Comparison of ENCODE assay signal across 9 mouse cellular contexts in genomic region chr11:109671136-109672020, GRCm38 (mm10). TPM values are rescaled to one million over a fixed set of nuclear protein-coding genes. Genes with fewer than 3 reads are reported as not detected.
DNase-seq lines count a peak whose midpoint lies in the region; ATAC-seq and TF ChIP-seq lines count a peak whose summit lies in the region.
"Had no signal": no experiment of that assay in that cellular context is flagged by ENCODE, and none has a peak within 500 bp of the region (broad histone marks: within the 10 kb centered on the region; RNA-seq: fewer than 3 reads in every experiment).

No protein-coding gene starts in this region.

- peaks cover 54% of the 10 kb centered on the region for H3K36me3 ChIP-seq in heart, embryonic 13.5 days
- peaks cover 45% of the 10 kb centered on the region for H3K36me3 ChIP-seq in heart, embryonic 10.5 days
- peaks cover 24% of the 10 kb centered on the region for H3K36me3 ChIP-seq in lung, postnatal 0 days (ENCODE audit: insufficient read depth, low read length)
- H3K36me3 ChIP-seq in forebrain, embryonic 10.5 days (replicated peaks), result peaks cover 47% of the 10 kb centered on the region

- H3K4me2 ChIP-seq in heart, embryonic 13.5 days, result no peak overlapping the region
- H3K4me2 ChIP-seq in lung, postnatal 0 days (replicated peaks; ENCODE audit: low read depth, low read length), result no peak overlapping the region

- ATAC-seq in heart, embryonic 13.5 days (ENCODE audit: extremely low read depth, insufficient number of reproducible peaks, low FRiP score, low TSS enrichment), result no peak
- ATAC-seq in lung, postnatal 0 days, result peak; percentile 46
- peak; percentile 75 for ATAC-seq in activated CD4-positive, CD25-positive, alpha-beta regulatory T cell, adult 4 months

- DNase-seq in heart, embryonic 10.5 days (ENCODE audit: low spot score), result no peak
- peak; percentile 84 for DNase-seq in lung, postnatal 0 days (ENCODE audit: low spot score)
- no peak for DNase-seq in lung, postnatal 25 days (ENCODE audit: low spot score)
- DNase-seq in skeletal muscle tissue, adult 2 months (ENCODE audit: low read depth, low spot score), result peak; percentile 54
- DNase-seq in layer of hippocampus, adult 9-11 months, result no peak
- no peak for DNase-seq in forebrain, embryonic 10.5 days (ENCODE audit: extremely low spot score, low spot score)
- DNase-seq: gastrocnemius, postnatal 14 days had no signal

- no peak for TF ChIP-seq CTCF in lung, postnatal 0 days (IDR thresholded peaks at IDR 0.05)

- H3K27ac ChIP-seq in heart, embryonic 13.5 days (replicated peaks), result peak overlapping the region; percentile 50; the same call in 1 of the 2 replicates
- H3K27ac ChIP-seq in heart, embryonic 10.5 days, result no peak overlapping the region
- H3K27ac ChIP-seq in lung, postnatal 0 days (ENCODE audit: low read length), result peak overlapping the region; percentile 78
- H3K27ac ChIP-seq in forebrain, embryonic 10.5 days, result no peak overlapping the region

- no peaks in the 10 kb centered on the region for H3K27me3 ChIP-seq in heart, embryonic 13.5 days (replicated peaks)
- H3K27me3 ChIP-seq in heart, embryonic 10.5 days (ENCODE audit: insufficient read depth, poor library complexity, severe bottlenecking), result no peaks in the 10 kb centered on the region
- no peaks in the 10 kb centered on the region for H3K27me3 ChIP-seq in lung, postnatal 0 days (replicated peaks; ENCODE audit: insufficient read depth, low read length)
- H3K27me3 ChIP-seq in forebrain, embryonic 10.5 days (ENCODE audit: poor library complexity, severe bottlenecking), result peaks cover 18% of the 10 kb centered on the region

- WGBS in heart, embryonic 13.5 days, result 81% methylated on average over 6 of the region's 6 CpGs
- WGBS in heart, embryonic 10.5 days, result 85% methylated on average over 6 of the region's 6 CpGs
- WGBS in lung, postnatal 0 days, result 58% methylated on average over 6 of the region's 6 CpGs
- WGBS in forebrain, embryonic 10.5 days, result 89% methylated on average over 6 of the region's 6 CpGs

- peaks cover 28% of the 10 kb centered on the region for H3K4me1 ChIP-seq in heart, embryonic 13.5 days
- H3K4me1 ChIP-seq in heart, embryonic 10.5 days, result peaks cover 9% of the 10 kb centered on the region
- no peaks in the 10 kb centered on the region for H3K4me1 ChIP-seq in lung, postnatal 0 days (ENCODE audit: insufficient read depth, low read depth, low read length)
- peaks cover under 1% of the 10 kb centered on the region; the same call in 1 of the 2 replicates for H3K4me1 ChIP-seq in forebrain, embryonic 10.5 days

- no peak overlapping the region for H3K4me3 ChIP-seq in heart, embryonic 13.5 days
- H3K4me3 ChIP-seq in heart, embryonic 10.5 days, result no peak overlapping the region
- H3K4me3 ChIP-seq in lung, postnatal 0 days (ENCODE audit: low read depth, low read length), result no peak overlapping the region
- no peak overlapping the region for H3K4me3 ChIP-seq in forebrain, embryonic 10.5 days

- TF ChIP-seq EP300 in lung, postnatal 0 days (IDR thresholded peaks at IDR 0.05), result peak; percentile 49; the same call in 1 of the 2 replicates

- no peak overlapping the region for H3K9ac ChIP-seq in heart, embryonic 13.5 days
- H3K9ac ChIP-seq in lung, postnatal 0 days (replicated peaks; ENCODE audit: low read depth), result no peak overlapping the region

- no peaks in the 10 kb centered on the region for H3K9me3 ChIP-seq in heart, embryonic 13.5 days
- no peaks in the 10 kb centered on the region for H3K9me3 ChIP-seq in heart, embryonic 10.5 days
- no peaks in the 10 kb centered on the region for H3K9me3 ChIP-seq in lung, postnatal 0 days (ENCODE audit: low read length)
- H3K9me3 ChIP-seq in forebrain, embryonic 10.5 days, result no peaks in the 10 kb centered on the region

RNA-seq across cellular contexts. Expression of gene Prkar1a, which starts 22.2 kb away (rescaled TPM):
- polyA plus RNA-seq in heart, embryonic 13.5 days (2015; fragmentation: Nextera tagmentation; extraction: Ambion mirVana), result 375 and 413 TPM in 2 replicates
- 365 and 443 TPM in 2 replicates for polyA plus RNA-seq in heart, embryonic 10.5 days (2016; fragmentation: Nextera tagmentation; extraction: Ambion mirVana)
- 305 TPM in 2 replicates for polyA plus RNA-seq in lung, postnatal 0 days (2015; fragmentation: Nextera tagmentation; extraction: Ambion mirVana)
- polyA plus RNA-seq in activated CD4-positive, CD25-positive, alpha-beta regulatory T cell, adult 4 months (2017; shearing (Covaris generic)), result 100 to 1,000 TPM; 491 to 502 TPM
- polyA plus RNA-seq in forebrain, embryonic 10.5 days (2016; fragmentation: Nextera tagmentation; extraction: Ambion mirVana), result 300 TPM in 2 replicates

RNA-seq across cellular contexts. Expression of gene Fam20a, which starts 50.7 kb away (rescaled TPM):
- 1.6 and 2.3 TPM in 2 replicates for polyA plus RNA-seq in heart, embryonic 13.5 days (2015; fragmentation: Nextera tagmentation; extraction: Ambion mirVana)
- 0.39 and 2.7 TPM in 2 replicates for polyA plus RNA-seq in heart, embryonic 10.5 days (2016; fragmentation: Nextera tagmentation; extraction: Ambion mirVana)
- 8.4 and 12.5 TPM in 2 replicates for polyA plus RNA-seq in lung, postnatal 0 days (2015; fragmentation: Nextera tagmentation; extraction: Ambion mirVana)
- polyA plus RNA-seq in activated CD4-positive, CD25-positive, alpha-beta regulatory T cell, adult 4 months (2017; shearing (Covaris generic)), result 1 to 10 TPM; 2.1 to 2.2 TPM
- 1.2 and 2.0 TPM in 2 replicates for polyA plus RNA-seq in forebrain, embryonic 10.5 days (2016; fragmentation: Nextera tagmentation; extraction: Ambion mirVana)

RNA-seq across cellular contexts. Expression of gene Wipi1, which starts 59.6 kb away (rescaled TPM):
- 44.7 and 48.0 TPM in 2 replicates for polyA plus RNA-seq in heart, embryonic 13.5 days (2015; fragmentation: Nextera tagmentation; extraction: Ambion mirVana)
- polyA plus RNA-seq in heart, embryonic 10.5 days (2016; fragmentation: Nextera tagmentation; extraction: Ambion mirVana), result 29.8 and 38.8 TPM in 2 replicates
- 51.4 and 65.1 TPM in 2 replicates for polyA plus RNA-seq in lung, postnatal 0 days (2015; fragmentation: Nextera tagmentation; extraction: Ambion mirVana)
- under 1 TPM in 1 of 2 experiments, not detected in 1; 0.29 TPM for polyA plus RNA-seq in activated CD4-positive, CD25-positive, alpha-beta regulatory T cell, adult 4 months (2017; shearing (Covaris generic))
- polyA plus RNA-seq in forebrain, embryonic 10.5 days (2016; fragmentation: Nextera tagmentation; extraction: Ambion mirVana), result 15.7 and 18.4 TPM in 2 replicates

Comparison
In these comparisons a context has a peak if more than half of its experiments do, and no peak if none do; other contexts are left out.
1. H3K27ac ChIP-seq: peak in heart, embryonic 13.5 days (single experiment) and lung, postnatal 0 days (single experiment); none in heart, embryonic 10.5 days (single experiment) and forebrain, embryonic 10.5 days (single experiment).
2. DNase-seq: peak in lung, postnatal 0 days (single experiment) and skeletal muscle tissue, adult 2 months (single experiment); none in heart, embryonic 10.5 days (single experiment), lung, postnatal 25 days (single experiment), layer of hippocampus, adult 9-11 months (single experiment) and forebrain, embryonic 10.5 days (single experiment).
3. RNA of gene Wipi1, which starts 59.6 kb away (polyA plus RNA-seq): 51.4 to 65.1 TPM in lung, postnatal 0 days, 44.7 to 48.0 TPM in heart, embryonic 13.5 days, 29.8 to 38.8 TPM in heart, embryonic 10.5 days and 15.7 to 18.4 TPM in forebrain, embryonic 10.5 days; 0.29 TPM in activated CD4-positive, CD25-positive, alpha-beta regulatory T cell, adult 4 months; every median in the first group is over 10 times any median in the second.